ENCODE assay signal across 18 mouse cellular contexts in the genomic region with DNA sequence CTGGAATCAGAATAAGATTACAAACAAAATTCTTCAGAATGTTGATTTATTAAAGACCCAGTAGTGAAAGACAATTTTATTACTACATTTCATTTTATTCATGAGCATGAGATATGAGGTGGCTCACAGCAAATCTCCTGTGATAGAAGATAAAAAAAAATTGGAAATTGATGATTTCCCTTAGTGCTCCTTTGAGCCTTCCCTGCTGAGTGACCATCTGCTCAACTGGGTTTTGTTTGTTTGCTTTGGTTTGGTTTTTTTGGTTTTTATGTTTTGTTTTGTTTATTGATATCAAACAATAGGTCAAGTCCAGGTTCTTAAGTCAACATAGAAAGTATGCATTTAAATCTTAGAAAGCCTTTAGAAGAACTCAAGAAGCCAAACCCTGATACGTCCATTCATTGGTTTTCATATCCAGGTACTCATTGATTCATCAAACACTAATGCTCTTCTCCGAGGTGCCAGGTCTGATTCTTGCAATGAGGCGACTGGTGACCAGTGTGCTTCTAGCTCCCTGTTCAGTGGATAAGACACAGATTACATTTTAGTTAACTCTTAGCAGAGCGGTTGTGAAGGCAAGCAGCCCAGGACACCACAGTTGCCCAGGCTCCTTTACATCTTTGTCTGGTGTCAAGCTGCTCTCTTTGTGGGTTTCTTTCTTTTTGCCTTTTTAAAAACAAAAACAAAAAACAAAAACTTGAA. TPM values are rescaled to one million over a fixed set of nuclear protein-coding genes. Genes with fewer than 3 reads are reported as not detected.
A peak's percentile ranks its signal among the peaks of the same experiment; 100 is the strongest.
DNase-seq lines count a peak whose midpoint lies in the region; ATAC-seq lines count a peak whose summit lies in the region.
"Had no signal": no experiment of that assay in that cellular context is flagged by ENCODE, and none has a peak within 500 bp of the region (broad histone marks: within the 10 kb centered on the region; RNA-seq: fewer than 3 reads in every experiment).

No protein-coding gene starts in this region.

- DNase-seq in cerebellum, adult 11-12 months: peak; percentile 30
- no peak for DNase-seq in cerebellum, postnatal 4 days (ENCODE audit: low spot score in 2 of 2)
- DNase-seq in cerebellum, adult 18-20 months: peak; percentile 56 to 60
- peak; percentile 44 for DNase-seq in cerebellum, adult 9-11 months
- DNase-seq in cerebellum, postnatal 36 days: peak; percentile 31 to 58
- DNase-seq in forebrain, embryonic 11.5 days (ENCODE audit: low spot score): no peak
- DNase-seq in adrenal gland, postnatal 10 days: no peak
- DNase-seq: adrenal gland, postnatal 14 days; gastrocnemius, adult 2 months; gastrocnemius, postnatal 25 days; heart, adult 11 months; heart, postnatal 36 days; kidney, adult 18-20 months had no signal

- H3K27me3 ChIP-seq in forebrain, embryonic 11.5 days (ENCODE audit: control insufficient read depth, insufficient read depth, low read length): no peaks in the 10 kb centered on the region
- H3K27me3 ChIP-seq: heart, embryonic 13.5 days; hindbrain, embryonic 13.5 days; intestine, embryonic 15.5 days had no signal

- no peak overlapping the region for H3K9ac ChIP-seq in forebrain, embryonic 11.5 days (ENCODE audit: low read length)
- H3K9ac ChIP-seq: heart, embryonic 13.5 days; hindbrain, embryonic 13.5 days; intestine, embryonic 15.5 days had no signal

- no peak overlapping the region for H3K4me2 ChIP-seq in forebrain, embryonic 11.5 days (ENCODE audit: low read depth, low read length, severe bottlenecking)
- H3K4me2 ChIP-seq: heart, embryonic 13.5 days; hindbrain, embryonic 13.5 days; intestine, embryonic 15.5 days had no signal

- ATAC-seq in forebrain, embryonic 11.5 days (replicated peaks; ENCODE audit: low FRiP score): no peak
- ATAC-seq: forebrain, embryonic 14.5 days; intestine, embryonic 15.5 days had no signal

- H3K4me3 ChIP-seq in forebrain, embryonic 11.5 days (ENCODE audit: low read depth, low read length): no peak overlapping the region
- H3K4me3 ChIP-seq: embryonic facial prominence, embryonic 10.5 days; gastrocnemius, adult 2 months; heart, embryonic 13.5 days; hindbrain, embryonic 13.5 days; intestine, embryonic 15.5 days had no signal

- WGBS in forebrain, embryonic 11.5 days: 73% methylated on average over 4 of the region's 4 CpGs

- H3K4me1 ChIP-seq in forebrain, embryonic 11.5 days (replicated peaks; ENCODE audit: control insufficient read depth, insufficient read depth, low read length): no peaks in the 10 kb centered on the region
- H3K4me1 ChIP-seq: hindbrain, embryonic 13.5 days; intestine, embryonic 15.5 days had no signal

- no peak overlapping the region for H3K27ac ChIP-seq in forebrain, embryonic 11.5 days (ENCODE audit: low read depth, low read length)
- H3K27ac ChIP-seq: embryonic facial prominence, embryonic 10.5 days; gastrocnemius, adult 2 months; heart, embryonic 13.5 days; hindbrain, embryonic 13.5 days; intestine, embryonic 15.5 days had no signal

- no peaks in the 10 kb centered on the region for H3K36me3 ChIP-seq in forebrain, embryonic 11.5 days (ENCODE audit: control insufficient read depth, insufficient read depth, low read length)
- H3K36me3 ChIP-seq: embryonic facial prominence, embryonic 10.5 days; heart, embryonic 13.5 days; intestine, embryonic 15.5 days had no signal

- H3K9me3 ChIP-seq in forebrain, embryonic 11.5 days (ENCODE audit: control insufficient read depth, low read length): no peaks in the 10 kb centered on the region
- H3K9me3 ChIP-seq: embryonic facial prominence, embryonic 10.5 days; heart, embryonic 13.5 days; hindbrain, embryonic 13.5 days; intestine, embryonic 15.5 days had no signal

RNA-seq across cellular contexts. Expression of a gene that starts 3.6 kb away (rescaled TPM):
- polyA plus RNA-seq in forebrain, embryonic 11.5 days (2014; fragmentation: Nextera tagmentation; extraction: Ambion mirVana): 2.3 and 2.4 TPM in 2 replicates
- total RNA-seq in adrenal gland, postnatal 10 days (2021): 1 to 10 TPM; 3.5 to 6.7 TPM

Comparison
In these comparisons a context has a peak if more than half of its experiments do, and no peak if none do; other contexts are left out.
1. DNase-seq: peak in cerebellum, adult 11-12 months (single experiment), cerebellum, adult 18-20 months (2 of 2), cerebellum, adult 9-11 months (single experiment) and cerebellum, postnatal 36 days (2 of 2); none in cerebellum, postnatal 4 days (0 of 2), forebrain, embryonic 11.5 days (single experiment) and adrenal gland, postnatal 10 days (single experiment).